Mouse (Mus musculus): ENCODE results near the gene Gm13695.
"Not testable (repeated sequence)": the region's sequence is repeated elsewhere in the genome, so short reads cannot be mapped to it uniquely, and the experiment has no call there.

Gm13695 gene

DNA sequence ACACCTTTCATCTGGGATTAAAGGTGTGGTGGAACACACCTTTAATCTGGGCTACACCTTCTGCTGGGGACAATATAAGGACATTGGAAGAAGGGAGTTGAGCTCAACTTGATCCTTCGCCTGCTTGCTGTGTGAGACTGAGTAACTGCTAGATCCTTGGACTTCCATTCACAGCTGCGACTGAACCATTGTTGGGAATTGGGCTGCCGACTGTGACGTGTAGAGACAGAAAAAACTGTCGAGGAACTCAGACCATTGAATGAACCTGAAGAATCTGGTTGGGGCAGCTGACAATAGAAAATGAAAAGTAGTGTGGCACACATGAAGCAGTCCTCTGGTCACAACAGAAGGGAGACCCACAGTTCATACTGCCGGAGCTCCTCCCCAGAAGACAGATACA is at the start of gene Gm13695:
Gm13695 (plus strand) TSS at position 301 of the 400 bp plus-strand sequence.
- in situ Hi-C loops (cut with MseI, MboI): not testable (repeated sequence)

GRCm38 (mm10) chr2:83929478-83930088 is 37.5 kb upstream of the Gm13695 start:
- in situ Hi-C loops (cut with MseI, MboI): no loop called here

GRCm38 (mm10) chr2:83940931-83941361 is 26.2 kb upstream of the Gm13695 start, which contains the start of gene Zswim2:
Gene Zswim2 (minus strand): TSS chr2:83941228.
- in situ Hi-C loops (cut with MseI, MboI): no loop called here

DNA sequence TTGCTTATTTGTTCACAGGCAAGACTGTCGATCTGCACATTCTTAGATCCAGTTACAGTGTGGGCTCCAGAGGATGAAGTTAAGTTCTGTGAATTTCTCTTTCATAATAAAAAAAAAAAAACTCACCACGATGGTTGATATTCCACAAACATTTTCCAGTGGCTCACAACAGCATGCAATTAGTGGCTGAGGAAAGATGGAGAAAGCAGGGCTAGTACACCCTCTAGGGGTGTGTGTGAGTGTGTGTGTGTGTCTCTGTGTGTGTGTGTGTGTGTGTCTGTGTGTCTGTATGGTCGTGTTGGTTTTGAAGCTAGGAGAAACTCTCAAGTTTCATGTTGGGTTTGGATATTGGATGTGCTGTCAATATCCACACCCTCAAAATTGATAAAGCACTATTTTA is 25.7 kb upstream of the Gm13695 start:
- in situ Hi-C loops (cut with MseI, MboI): no loop called here

DNA sequence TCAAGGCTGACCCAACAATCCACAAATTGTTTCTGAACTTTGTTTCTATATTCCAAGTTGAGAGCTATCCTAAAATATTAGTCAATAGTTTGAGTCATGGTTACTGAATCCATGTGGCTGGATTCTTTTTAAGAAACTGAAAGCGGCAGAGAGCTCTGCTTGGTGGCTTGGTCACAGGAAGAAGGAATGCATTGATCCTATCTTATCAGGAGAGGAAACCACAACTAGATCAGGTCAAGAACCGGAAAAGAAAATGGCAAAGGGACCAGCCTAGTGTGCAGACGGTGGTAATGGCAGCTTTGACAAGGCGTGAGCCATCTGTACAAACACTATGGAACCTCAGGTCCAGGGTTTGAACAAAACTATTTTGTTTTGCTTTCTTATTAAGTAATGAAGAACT is 25.3 kb upstream of the Gm13695 start:
- in situ Hi-C loops (cut with MseI, MboI): no loop called here

DNA sequence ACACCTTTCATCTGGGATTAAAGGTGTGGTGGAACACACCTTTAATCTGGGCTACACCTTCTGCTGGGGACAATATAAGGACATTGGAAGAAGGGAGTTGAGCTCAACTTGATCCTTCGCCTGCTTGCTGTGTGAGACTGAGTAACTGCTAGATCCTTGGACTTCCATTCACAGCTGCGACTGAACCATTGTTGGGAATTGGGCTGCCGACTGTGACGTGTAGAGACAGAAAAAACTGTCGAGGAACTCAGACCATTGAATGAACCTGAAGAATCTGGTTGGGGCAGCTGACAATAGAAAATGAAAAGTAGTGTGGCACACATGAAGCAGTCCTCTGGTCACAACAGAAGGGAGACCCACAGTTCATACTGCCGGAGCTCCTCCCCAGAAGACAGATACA is 11.7 kb upstream of the Gm13695 start, which contains the start of gene Gm13698:
Gm13698 (plus strand) TSS at position 301 of the 400 bp plus-strand sequence.
- in situ Hi-C loops (cut with MseI, MboI): not testable (repeated sequence)

- in situ Hi-C loops (cut with MseI, MboI): not testable (repeated sequence)
Measured at GRCm38 (mm10) chr2:83961203-83961602, 5.9 kb upstream of the Gm13695 start, which contains the start of gene Gm13693. Gene Gm13693 (plus strand): TSS chr2:83961503.

DNA sequence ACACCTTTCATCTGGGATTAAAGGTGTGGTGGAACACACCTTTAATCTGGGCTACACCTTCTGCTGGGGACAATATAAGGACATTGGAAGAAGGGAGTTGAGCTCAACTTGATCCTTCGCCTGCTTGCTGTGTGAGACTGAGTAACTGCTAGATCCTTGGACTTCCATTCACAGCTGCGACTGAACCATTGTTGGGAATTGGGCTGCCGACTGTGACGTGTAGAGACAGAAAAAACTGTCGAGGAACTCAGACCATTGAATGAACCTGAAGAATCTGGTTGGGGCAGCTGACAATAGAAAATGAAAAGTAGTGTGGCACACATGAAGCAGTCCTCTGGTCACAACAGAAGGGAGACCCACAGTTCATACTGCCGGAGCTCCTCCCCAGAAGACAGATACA is 5.7 kb downstream of the Gm13695 start, which contains the start of gene Gm13696:
Gm13696 (plus strand) TSS at position 301 of the 400 bp plus-strand sequence.
- in situ Hi-C loops (cut with MseI, MboI): not testable (repeated sequence)

DNA sequence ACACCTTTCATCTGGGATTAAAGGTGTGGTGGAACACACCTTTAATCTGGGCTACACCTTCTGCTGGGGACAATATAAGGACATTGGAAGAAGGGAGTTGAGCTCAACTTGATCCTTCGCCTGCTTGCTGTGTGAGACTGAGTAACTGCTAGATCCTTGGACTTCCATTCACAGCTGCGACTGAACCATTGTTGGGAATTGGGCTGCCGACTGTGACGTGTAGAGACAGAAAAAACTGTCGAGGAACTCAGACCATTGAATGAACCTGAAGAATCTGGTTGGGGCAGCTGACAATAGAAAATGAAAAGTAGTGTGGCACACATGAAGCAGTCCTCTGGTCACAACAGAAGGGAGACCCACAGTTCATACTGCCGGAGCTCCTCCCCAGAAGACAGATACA is 11.5 kb downstream of the Gm13695 start, which contains the start of gene Gm13694:
Gm13694 (plus strand) TSS at position 301 of the 400 bp plus-strand sequence.
- in situ Hi-C loops (cut with MseI, MboI): not testable (repeated sequence)

DNA sequence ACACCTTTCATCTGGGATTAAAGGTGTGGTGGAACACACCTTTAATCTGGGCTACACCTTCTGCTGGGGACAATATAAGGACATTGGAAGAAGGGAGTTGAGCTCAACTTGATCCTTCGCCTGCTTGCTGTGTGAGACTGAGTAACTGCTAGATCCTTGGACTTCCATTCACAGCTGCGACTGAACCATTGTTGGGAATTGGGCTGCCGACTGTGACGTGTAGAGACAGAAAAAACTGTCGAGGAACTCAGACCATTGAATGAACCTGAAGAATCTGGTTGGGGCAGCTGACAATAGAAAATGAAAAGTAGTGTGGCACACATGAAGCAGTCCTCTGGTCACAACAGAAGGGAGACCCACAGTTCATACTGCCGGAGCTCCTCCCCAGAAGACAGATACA is 17.3 kb downstream of the Gm13695 start, which contains the start of gene Gm13697:
Gm13697 (plus strand) TSS at position 301 of the 400 bp plus-strand sequence.
- in situ Hi-C loops (cut with MseI, MboI): not testable (repeated sequence)

DNA sequence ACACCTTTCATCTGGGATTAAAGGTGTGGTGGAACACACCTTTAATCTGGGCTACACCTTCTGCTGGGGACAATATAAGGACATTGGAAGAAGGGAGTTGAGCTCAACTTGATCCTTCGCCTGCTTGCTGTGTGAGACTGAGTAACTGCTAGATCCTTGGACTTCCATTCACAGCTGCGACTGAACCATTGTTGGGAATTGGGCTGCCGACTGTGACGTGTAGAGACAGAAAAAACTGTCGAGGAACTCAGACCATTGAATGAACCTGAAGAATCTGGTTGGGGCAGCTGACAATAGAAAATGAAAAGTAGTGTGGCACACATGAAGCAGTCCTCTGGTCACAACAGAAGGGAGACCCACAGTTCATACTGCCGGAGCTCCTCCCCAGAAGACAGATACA is 23.1 kb downstream of the Gm13695 start, which contains the start of gene Gm13691:
Gm13691 (plus strand) TSS at position 301 of the 400 bp plus-strand sequence.
- in situ Hi-C loops (cut with MseI, MboI): not testable (repeated sequence)

- in situ Hi-C loops (cut with MseI, MboI): not testable (repeated sequence)
Measured at GRCm38 (mm10) chr2:83993639-83994255, 26.6 kb downstream of the Gm13695 start.

- in situ Hi-C loops (cut with MseI, MboI): not testable (repeated sequence)
Measured at GRCm38 (mm10) chr2:83994526-83994925, 27.4 kb downstream of the Gm13695 start.

DNA sequence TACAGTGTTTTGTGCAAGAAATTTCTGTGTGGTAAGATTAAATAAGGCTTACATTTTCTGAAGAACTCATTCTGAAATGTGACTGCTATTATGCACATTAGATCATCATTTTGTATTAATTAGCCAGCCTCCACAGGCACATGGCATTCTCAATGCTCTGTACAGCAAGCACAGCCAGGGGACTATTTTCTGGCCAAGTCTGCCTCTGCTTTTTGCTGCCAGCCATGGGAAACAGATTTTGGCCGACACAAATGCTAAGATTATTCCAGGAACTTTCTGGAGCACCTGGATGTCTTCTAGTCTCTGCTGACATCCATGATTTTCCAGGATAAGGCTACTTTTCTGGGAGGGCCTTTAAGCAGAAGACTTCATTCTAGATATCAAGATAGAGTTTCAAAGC is 41.8 kb downstream of the Gm13695 start:
- in situ Hi-C loops (cut with MseI, MboI): loop anchor here (25.0 kb wide), 1 partner anchor 97 kb away; no protein-coding TSS in a partner anchor

DNA sequence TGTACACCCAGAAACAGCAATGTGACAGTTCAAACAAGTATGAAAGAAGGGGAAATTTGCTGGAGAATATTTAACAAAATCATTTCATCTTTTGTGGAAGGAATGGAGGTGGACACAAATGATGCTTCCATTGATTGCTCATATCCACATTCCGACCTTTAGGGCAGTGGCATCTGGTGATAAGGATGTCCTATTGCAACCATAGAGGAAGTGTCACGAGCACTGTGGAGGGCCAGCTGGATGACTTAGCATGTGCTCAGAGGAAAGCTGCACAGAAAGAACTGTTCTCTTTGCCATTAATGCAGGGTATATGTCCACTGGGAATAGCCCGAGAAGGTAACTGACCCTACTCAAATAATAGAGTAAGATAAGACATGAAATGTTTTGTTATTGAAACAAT is 42.7 kb downstream of the Gm13695 start:
- in situ Hi-C loops (cut with MseI, MboI): loop anchor here (25.0 kb wide), 1 partner anchor 98 kb away; no protein-coding TSS in a partner anchor

DNA sequence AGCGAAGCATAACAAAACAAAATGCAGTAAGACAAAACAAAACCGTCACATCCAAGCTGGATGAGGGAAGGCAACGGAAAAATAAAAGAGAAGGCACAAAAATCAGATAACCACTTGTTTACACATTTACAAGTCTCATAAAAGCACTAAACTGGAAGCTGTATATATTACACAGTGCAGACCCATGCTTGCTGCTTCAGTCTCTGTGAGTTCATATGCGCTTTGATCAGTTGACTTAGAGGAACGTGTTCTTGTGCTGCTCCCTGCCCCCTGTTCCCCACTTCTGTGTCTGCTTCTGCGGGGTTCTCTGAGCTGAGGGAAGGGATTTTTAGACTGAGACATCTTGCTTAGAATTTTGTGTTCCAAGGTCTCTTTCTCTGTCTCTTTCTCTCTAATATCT is 47.5 kb downstream of the Gm13695 start:
- in situ Hi-C loops (cut with MseI, MboI): loop anchor here (25.0 kb wide), 1 partner anchor 102 kb away; no protein-coding TSS in a partner anchor

DNA sequence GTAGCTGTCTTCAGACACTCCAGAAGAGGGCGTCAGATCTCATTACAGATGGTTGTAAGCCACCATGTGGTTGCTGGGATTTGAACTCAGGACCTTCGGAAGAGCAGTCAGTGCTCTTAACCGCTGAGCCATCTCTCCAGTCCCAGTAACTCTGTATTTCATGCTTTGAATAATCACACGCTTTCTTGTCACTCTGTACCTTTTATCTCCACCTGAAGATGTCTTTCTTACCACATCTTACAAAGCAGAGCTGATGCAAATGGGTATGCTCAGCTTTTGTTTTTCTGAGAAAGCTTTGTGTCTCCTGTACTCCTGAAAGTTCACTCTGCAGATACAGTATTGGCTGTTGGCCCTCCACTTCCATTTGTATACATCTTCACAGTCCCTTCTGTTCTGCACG is 49.2 kb downstream of the Gm13695 start:
- in situ Hi-C loops (cut with MseI, MboI): loop anchor here (25.0 kb wide), 1 partner anchor 104 kb away; no protein-coding TSS in a partner anchor

GRCm38 (mm10) chr2:84018330-84018729 is 51.2 kb downstream of the Gm13695 start:
- in situ Hi-C loops (cut with MseI, MboI): loop anchor here (25.0 kb wide), 1 partner anchor 106 kb away; no protein-coding TSS in a partner anchor

All from mouse trophoblast stem cell (cell line).